Mouse (Mus musculus): ENCODE measurements around the gene Serpina3a. TPM values are rescaled to one million over a fixed set of nuclear protein-coding genes. Genes with fewer than 3 reads are reported as not detected.
A peak's percentile ranks its signal among the peaks of the same experiment; 100 is the strongest.
"Not testable (repeated sequence)": the region's sequence is repeated elsewhere in the genome, so short reads cannot be mapped to it uniquely, and the experiment has no call there.

The Serpina3a gene
- not detected for polyA plus RNA-seq (2012; fragmentation: generic; extraction: Trizol)
- long read RNA-seq, experiment 1: 0 reads
- long read RNA-seq, experiment 2: 0 reads

GRCm38 (mm10) chr12:104112333-104112732 lies at the start of gene Serpina3a:
Gene Serpina3a (plus strand): TSS chr12:104112724.
- not testable (repeated sequence) for H3K27me3 ChIP-seq (ENCODE audit: control insufficient read depth, insufficient read depth, insufficient read length)

DNA sequence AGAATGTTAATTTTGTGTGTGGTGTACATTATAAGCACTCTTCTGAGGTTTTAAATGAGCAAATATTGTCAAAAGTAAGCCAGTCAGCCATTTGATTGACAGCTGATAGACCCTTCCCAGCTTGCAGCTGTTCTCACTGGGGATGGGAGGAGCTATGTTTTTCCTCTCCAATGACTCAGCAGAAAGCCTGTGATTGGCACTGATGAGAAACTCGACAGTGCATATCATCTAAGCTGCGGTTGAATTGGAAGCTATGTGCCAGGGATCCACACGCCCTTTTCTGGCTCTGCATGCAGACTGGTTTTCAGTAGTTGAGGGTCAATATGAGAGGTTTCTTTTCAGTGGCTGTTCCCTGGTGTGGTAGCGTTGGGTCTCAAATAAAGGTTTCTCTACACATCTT lies 48.0 kb upstream of the Serpina3a start:
- Histone ChIP-seq H3K36me3 (ENCODE audit: control insufficient read depth, insufficient read depth) (no peaks in the 10 kb centered on the region), H3K27me3 (ENCODE audit: control insufficient read depth, insufficient read depth, insufficient read length) (no peaks in the 10 kb centered on the region), H3K4me3 (ENCODE audit: insufficient read depth, poor library complexity, severe bottlenecking) (no peak overlapping the region), H3ac (ENCODE audit: control insufficient read depth, insufficient read length, low read depth) (no peak overlapping the region), H3K79me2 (ENCODE audit: control insufficient read depth, insufficient read depth) (no peaks in the 10 kb centered on the region), H3K79me3 (ENCODE audit: low read depth) (no peaks in the 10 kb centered on the region)
- TF ChIP-seq FOSL1 (IDR thresholded peaks at IDR 0.05; ENCODE audit: insufficient read depth, low read length, poor library complexity, severe bottlenecking) (no peak), CTCF (IDR thresholded peaks at IDR 0.05; ENCODE audit: control insufficient read depth, insufficient read depth, insufficient read length) (no peak), MYOG (IDR thresholded peaks at IDR 0.05; ENCODE audit: control insufficient read depth, extremely low read depth, insufficient read length) (no peak), MAX (IDR thresholded peaks at IDR 0.05) (no peak), MYOD1 (IDR thresholded peaks at IDR 0.05; ENCODE audit: control insufficient read depth, insufficient read length, low read depth) (peak; percentile 89)

More at GRCm38 (mm10) chr12:104112333-104112732, at the start of gene Serpina3a:
- not testable (repeated sequence) for H3K4me3 ChIP-seq (ENCODE audit: insufficient read depth, poor library complexity, severe bottlenecking); H3K36me3 ChIP-seq (ENCODE audit: control insufficient read depth, insufficient read depth); H3K79me2 ChIP-seq (ENCODE audit: control insufficient read depth, insufficient read depth); H3ac ChIP-seq (ENCODE audit: control insufficient read depth, insufficient read length, low read depth); H3K79me3 ChIP-seq (ENCODE audit: low read depth)

DNA sequence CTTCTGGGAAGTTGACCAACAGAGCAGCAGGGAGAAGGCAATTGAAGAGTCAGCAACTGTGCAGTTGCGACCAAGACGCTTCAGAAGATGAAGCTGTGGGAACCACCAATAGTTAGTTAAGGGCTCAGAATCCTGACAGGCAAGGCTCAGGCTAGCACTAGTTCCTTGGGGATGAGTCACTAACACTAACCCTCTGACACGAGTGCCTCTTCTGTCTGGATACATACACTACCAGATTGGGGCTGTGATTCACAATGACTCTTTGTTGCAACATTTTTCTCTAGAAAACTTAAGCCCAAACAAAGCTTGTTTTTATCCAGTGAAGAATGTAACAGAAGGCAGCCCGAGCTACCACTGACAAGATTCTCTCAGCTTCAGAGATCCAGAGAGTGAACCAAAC lies 47.5 kb upstream of the Serpina3a start:
- H3K36me3 ChIP-seq (ENCODE audit: control insufficient read depth, insufficient read depth): no peaks in the 10 kb centered on the region
- no peaks in the 10 kb centered on the region for H3K79me3 ChIP-seq (ENCODE audit: low read depth)
- no peaks in the 10 kb centered on the region for H3K27me3 ChIP-seq (ENCODE audit: control insufficient read depth, insufficient read depth, insufficient read length)
- no peaks in the 10 kb centered on the region for H3K79me2 ChIP-seq (ENCODE audit: control insufficient read depth, insufficient read depth)
- H3ac ChIP-seq (ENCODE audit: control insufficient read depth, insufficient read length, low read depth): no peak overlapping the region
- TF ChIP-seq FOSL1 (IDR thresholded peaks at IDR 0.05; ENCODE audit: insufficient read depth, low read length, poor library complexity, severe bottlenecking) (peak; percentile 85), MYOG (IDR thresholded peaks at IDR 0.05; ENCODE audit: control insufficient read depth, extremely low read depth, insufficient read length) (no peak), CEBPB (IDR thresholded peaks at IDR 0.05; ENCODE audit: low read depth) (peak; percentile 92), MAX (IDR thresholded peaks at IDR 0.05) (peak; percentile 24), CTCF (IDR thresholded peaks at IDR 0.05; ENCODE audit: control insufficient read depth, insufficient read depth, insufficient read length) (no peak), USF1 (IDR thresholded peaks at IDR 0.05; ENCODE audit: low read depth) (no peak), MYOD1 (IDR thresholded peaks at IDR 0.05; ENCODE audit: control insufficient read depth, insufficient read length, low read depth) (no peak)
- H3K4me3 ChIP-seq (ENCODE audit: insufficient read depth, poor library complexity, severe bottlenecking): no peak overlapping the region

GRCm38 (mm10) chr12:104066241-104066640 lies 46.3 kb upstream of the Serpina3a start:
- Histone ChIP-seq H3K36me3 (ENCODE audit: control insufficient read depth, insufficient read depth) (no peaks in the 10 kb centered on the region), H3ac (ENCODE audit: control insufficient read depth, insufficient read length, low read depth) (no peak overlapping the region), H3K27me3 (ENCODE audit: control insufficient read depth, insufficient read depth, insufficient read length) (no peaks in the 10 kb centered on the region), H3K79me3 (ENCODE audit: low read depth) (no peaks in the 10 kb centered on the region), H3K4me3 (ENCODE audit: insufficient read depth, poor library complexity, severe bottlenecking) (no peak overlapping the region), H3K79me2 (ENCODE audit: control insufficient read depth, insufficient read depth) (no peaks in the 10 kb centered on the region)
- TF ChIP-seq MYOD1 (IDR thresholded peaks at IDR 0.05; ENCODE audit: control insufficient read depth, insufficient read length, low read depth): no peak
- TF ChIP-seq CEBPB (IDR thresholded peaks at IDR 0.05; ENCODE audit: low read depth): no peak
- TF ChIP-seq CTCF (IDR thresholded peaks at IDR 0.05; ENCODE audit: control insufficient read depth, insufficient read depth, insufficient read length): peak; percentile 59

GRCm38 (mm10) chr12:104067549-104067948 lies 45.0 kb upstream of the Serpina3a start:
- no peak for TF ChIP-seq MAX (IDR thresholded peaks at IDR 0.05)
- TF ChIP-seq MYOD1 (IDR thresholded peaks at IDR 0.05; ENCODE audit: control insufficient read depth, insufficient read length, low read depth): no peak
- no peak for TF ChIP-seq FOSL1 (IDR thresholded peaks at IDR 0.05; ENCODE audit: insufficient read depth, low read length, poor library complexity, severe bottlenecking)
- TF ChIP-seq CEBPB (IDR thresholded peaks at IDR 0.05; ENCODE audit: low read depth): no peak
- H3K4me3 ChIP-seq (ENCODE audit: insufficient read depth, poor library complexity, severe bottlenecking): no peak overlapping the region
- H3K27me3 ChIP-seq (ENCODE audit: control insufficient read depth, insufficient read depth, insufficient read length): peaks cover 4% of the 10 kb centered on the region
- H3K79me3 ChIP-seq (ENCODE audit: low read depth): no peaks in the 10 kb centered on the region
- no peak overlapping the region for H3ac ChIP-seq (ENCODE audit: control insufficient read depth, insufficient read length, low read depth)
- no peaks in the 10 kb centered on the region for H3K79me2 ChIP-seq (ENCODE audit: control insufficient read depth, insufficient read depth)
- no peaks in the 10 kb centered on the region for H3K36me3 ChIP-seq (ENCODE audit: control insufficient read depth, insufficient read depth)

GRCm38 (mm10) chr12:104069620-104070019 lies 42.9 kb upstream of the Serpina3a start:
- Histone ChIP-seq H3K79me2 (ENCODE audit: control insufficient read depth, insufficient read depth) (no peaks in the 10 kb centered on the region), H3K4me3 (ENCODE audit: insufficient read depth, poor library complexity, severe bottlenecking) (no peak overlapping the region), H3K27me3 (ENCODE audit: control insufficient read depth, insufficient read depth, insufficient read length) (peaks cover 10% of the 10 kb centered on the region), H3K36me3 (ENCODE audit: control insufficient read depth, insufficient read depth) (no peaks in the 10 kb centered on the region), H3ac (ENCODE audit: control insufficient read depth, insufficient read length, low read depth) (no peak overlapping the region), H3K79me3 (ENCODE audit: low read depth) (no peaks in the 10 kb centered on the region)
- TF ChIP-seq USF1 (IDR thresholded peaks at IDR 0.05; ENCODE audit: low read depth) (no peak), MYOD1 (IDR thresholded peaks at IDR 0.05; ENCODE audit: control insufficient read depth, insufficient read length, low read depth) (no peak), MYOG (IDR thresholded peaks at IDR 0.05; ENCODE audit: control insufficient read depth, extremely low read depth, insufficient read length) (no peak), CTCF (IDR thresholded peaks at IDR 0.05; ENCODE audit: control insufficient read depth, insufficient read depth, insufficient read length) (peak; percentile 76), CEBPB (IDR thresholded peaks at IDR 0.05; ENCODE audit: low read depth) (no peak), MAX (IDR thresholded peaks at IDR 0.05) (no peak)
